Mouse (Mus musculus) lung, postnatal 36 days (tissue): ENCODE results near the gene 1810009A15Rik.
"Not testable (repeated sequence)": the region's sequence is repeated elsewhere in the genome, so short reads cannot be mapped to it uniquely, and the experiment has no call there.

ENCODE experiments used
- DNase-seq: peaks from one replicate; pipeline ENCODE4 v3.0.0; 2022; ENCODE audit warnings: mixed read lengths

1810009A15Rik gene

GRCm38 (mm10) chr19:8888511-8889385, at the start of gene 1810009A15Rik, which contains the start of gene Gm49416:
TSS of gene 1810009A15Rik (plus strand) at chr19:8888853.
TSS of gene Gm49416 (plus strand) at chr19:8888926.
- DNase-seq = peak; percentile 97

- DNase-seq = no peak
Measured at GRCm38 (mm10) chr19:8839103-8839907, 49.3 kb upstream of the 1810009A15Rik start, which contains the start of gene Gng3. TSS of gene Gng3 (minus strand) at chr19:8839194.

GRCm38 (mm10) chr19:8839908-8840791, 48.5 kb upstream of the 1810009A15Rik start:
- DNase-seq = peak; percentile 88

- DNase-seq = no peak
Measured at GRCm38 (mm10) chr19:8841012-8841411, 47.6 kb upstream of the 1810009A15Rik start.

GRCm38 (mm10) chr19:8842961-8843360, 45.7 kb upstream of the 1810009A15Rik start:
- DNase-seq = peak; percentile 75

GRCm38 (mm10) chr19:8844371-8845129, 44.1 kb upstream of the 1810009A15Rik start:
- DNase-seq = peak; percentile 94

GRCm38 (mm10) chr19:8848356-8848755, 40.3 kb upstream of the 1810009A15Rik start:
- no peak for DNase-seq

GRCm38 (mm10) chr19:8850402-8850901, 38.2 kb upstream of the 1810009A15Rik start, which contains the start of gene Lrrn4cl:
TSS of gene Lrrn4cl (plus strand) at chr19:8850768.
- DNase-seq = peak; percentile 36

- peak; percentile 59 for DNase-seq
Measured at GRCm38 (mm10) chr19:8851639-8852038, 37.0 kb upstream of the 1810009A15Rik start.

- DNase-seq = no peak
Measured at GRCm38 (mm10) chr19:8852236-8852928, 36.3 kb upstream of the 1810009A15Rik start.

GRCm38 (mm10) chr19:8853117-8853516, 35.5 kb upstream of the 1810009A15Rik start:
- DNase-seq = no peak

- DNase-seq = peak; percentile 84
Measured at GRCm38 (mm10) chr19:8857689-8858088, 31.0 kb upstream of the 1810009A15Rik start.

- peak; percentile 74 for DNase-seq
Measured at GRCm38 (mm10) chr19:8859018-8859417, 29.6 kb upstream of the 1810009A15Rik start.

- no peak for DNase-seq
Measured at GRCm38 (mm10) chr19:8864265-8864664, 24.4 kb upstream of the 1810009A15Rik start.

GRCm38 (mm10) chr19:8870381-8870780, 18.3 kb upstream of the 1810009A15Rik start:
- DNase-seq = not testable (repeated sequence)

- DNase-seq = no peak
Measured at GRCm38 (mm10) chr19:8870838-8871237, 17.8 kb upstream of the 1810009A15Rik start.

GRCm38 (mm10) chr19:8871267-8872186, 17.1 kb upstream of the 1810009A15Rik start, which contains the start of gene Ubxn1:
TSS of gene Ubxn1 (plus strand) at chr19:8871496.
- peak; percentile 98 for DNase-seq

GRCm38 (mm10) chr19:8872266-8872840, 16.3 kb upstream of the 1810009A15Rik start:
- no peak for DNase-seq

- DNase-seq = no peak
Measured at GRCm38 (mm10) chr19:8875031-8875430, 13.6 kb upstream of the 1810009A15Rik start.
